Mouse (Mus musculus): ENCODE data around the gene Tbx10.

- TF ChIP-seq CTCF (IDR thresholded peaks at IDR 0.05; ENCODE audit: control insufficient read depth, insufficient read depth, insufficient read length) (no peak), CEBPB (IDR thresholded peaks at IDR 0.05; ENCODE audit: low read depth) (no peak), MYOG (IDR thresholded peaks at IDR 0.05; ENCODE audit: control insufficient read depth, extremely low read depth, insufficient read length) (no peak), USF1 (IDR thresholded peaks at IDR 0.05; ENCODE audit: low read depth) (no peak), MAX (IDR thresholded peaks at IDR 0.05) (no peak), MYOD1 (IDR thresholded peaks at IDR 0.05; ENCODE audit: control insufficient read depth, insufficient read length, low read depth) (no peak), FOSL1 (IDR thresholded peaks at IDR 0.05; ENCODE audit: insufficient read depth, low read length, poor library complexity, severe bottlenecking) (no peak)
These were observed 3.8 kb upstream of the Tbx10 start for GRCm38 (mm10) chr19:3988750-3989149.

Measured in C2C12 (cell line).